Mouse (Mus musculus) testis, adult 10 weeks (tissue): ENCODE measurements around the gene Krtap3-2. TPM values are rescaled to one million over a fixed set of nuclear protein-coding genes. Genes with fewer than 3 reads are reported as not detected.

ENCODE experiments used
- polyA plus RNA-seq: library from polyadenylated mRNA; stranded (reverse); fragments of 350-450 nt; fragmentation: Illumina TruSeq; extraction: RNeasy Lipid Tissue Mini Kit (QIAGEN cat#74804); gene quantifications from one replicate; pipeline ENCODE4 v1.2.3, GENCODE M21; 2014; ENCODE audit warnings: low read depth, low replicate concordance

The Krtap3-2 gene
- not detected for polyA plus RNA-seq

GRCm38 (mm10) chr11:99556753-99557152 lies at the start of gene Krtap3-2:
TSS of gene Krtap3-2 (minus strand) at chr11:99556853.

GRCm38 (mm10) chr11:99603208-99603607 lies 46.6 kb upstream of the Krtap3-2 start, which contains the start of gene Gm11938:
TSS of gene Gm11938 (minus strand) at chr11:99603308.

GRCm38 (mm10) chr11:99597742-99598141 lies 41.1 kb upstream of the Krtap3-2 start, which contains the start of gene Krtap9-3:
TSS of gene Krtap9-3 (minus strand) at chr11:99598105.

GRCm38 (mm10) chr11:99590981-99591380 lies 34.3 kb upstream of the Krtap3-2 start, which contains the start of gene Krtap1-3:
TSS of gene Krtap1-3 (minus strand) at chr11:99591339.

GRCm38 (mm10) chr11:99583245-99583704 lies 26.6 kb upstream of the Krtap3-2 start, which contains the start of gene Krtap1-4:
TSS of gene Krtap1-4 (minus strand) at chr11:99583654.

GRCm38 (mm10) chr11:99580636-99581035 lies 24.0 kb upstream of the Krtap3-2 start, which contains the start of gene Krtap1-5:
TSS of gene Krtap1-5 (minus strand) at chr11:99581016.

GRCm38 (mm10) chr11:99566530-99566929 lies 9.9 kb upstream of the Krtap3-2 start, which contains the start of gene Krtap3-1:
TSS of gene Krtap3-1 (minus strand) at chr11:99566630.

GRCm38 (mm10) chr11:99559366-99559765 lies 2.7 kb upstream of the Krtap3-2 start, which contains the start of gene Gm11939:
TSS of gene Gm11939 (minus strand) at chr11:99559466.

GRCm38 (mm10) chr11:99550765-99551164 lies 5.9 kb downstream of the Krtap3-2 start, which contains the start of gene Krtap3-3:
TSS of gene Krtap3-3 (minus strand) at chr11:99550865.

GRCm38 (mm10) chr11:99521288-99521860 lies 35.3 kb downstream of the Krtap3-2 start, which contains the start of gene Krt39:
TSS of gene Krt39 (minus strand) at chr11:99521338.

Other genes starting within 250 kb of the Krtap3-2 start
- not detected for gene Krt25, start 233.9 kb downstream of the Krtap3-2 start, polyA plus RNA-seq
- gene Krt26, start 218.9 kb downstream of the Krtap3-2 start, polyA plus RNA-seq = 0.25 TPM
- gene Krt27, start 205.7 kb downstream of the Krtap3-2 start, polyA plus RNA-seq = not detected
- gene Krt28, start 181.9 kb downstream of the Krtap3-2 start, polyA plus RNA-seq = not detected
- gene Krt10, start 167.5 kb downstream of the Krtap3-2 start, polyA plus RNA-seq = 9.5 TPM
- gene Krt12, start 134.6 kb downstream of the Krtap3-2 start, polyA plus RNA-seq = not detected
- gene Krt20, start 118.7 kb downstream of the Krtap3-2 start, polyA plus RNA-seq = 0.31 TPM
- gene Krt23, start 63.7 kb downstream of the Krtap3-2 start, polyA plus RNA-seq = 0.35 TPM
- not detected for gene Krt39, start 35.5 kb downstream of the Krtap3-2 start, polyA plus RNA-seq
- not detected for gene Krt40, start 13.7 kb downstream of the Krtap3-2 start, polyA plus RNA-seq
- not detected for gene Krtap3-3, start 6.0 kb downstream of the Krtap3-2 start, polyA plus RNA-seq
- gene Gm11939, start 2.6 kb upstream of the Krtap3-2 start, polyA plus RNA-seq = not detected
- gene Krtap3-1, start 9.8 kb upstream of the Krtap3-2 start, polyA plus RNA-seq = not detected
- not detected for gene Krtap1-5, start 24.2 kb upstream of the Krtap3-2 start, polyA plus RNA-seq
- gene Krtap1-4, start 26.8 kb upstream of the Krtap3-2 start, polyA plus RNA-seq = not detected
- not detected for gene Krtap1-3, start 34.5 kb upstream of the Krtap3-2 start, polyA plus RNA-seq
- gene Krtap9-3, start 41.3 kb upstream of the Krtap3-2 start, polyA plus RNA-seq = not detected
- not detected for gene Gm11938, start 46.5 kb upstream of the Krtap3-2 start, polyA plus RNA-seq
- gene Gm11937, start 53.3 kb upstream of the Krtap3-2 start, polyA plus RNA-seq = not detected
- not detected for gene Krtap2-4, start 58.0 kb upstream of the Krtap3-2 start, polyA plus RNA-seq
- not detected for gene Gm11562, start 63.6 kb upstream of the Krtap3-2 start, polyA plus RNA-seq
- gene Krtap4-1, start 71.4 kb upstream of the Krtap3-2 start, polyA plus RNA-seq = not detected
- not detected for gene Krtap4-2, start 78.2 kb upstream of the Krtap3-2 start, polyA plus RNA-seq
- not detected for gene Krtap4-7, start 87.2 kb upstream of the Krtap3-2 start, polyA plus RNA-seq
- gene Gm11555, start 93.4 kb upstream of the Krtap3-2 start, polyA plus RNA-seq = not detected
- gene Gm11563, start 102.1 kb upstream of the Krtap3-2 start, polyA plus RNA-seq = not detected
- not detected for gene Krtap4-6, start 109.1 kb upstream of the Krtap3-2 start, polyA plus RNA-seq
- not detected for gene Gm14190, start 133.9 kb upstream of the Krtap3-2 start, polyA plus RNA-seq
- not detected for gene Gm14180, start 177.4 kb upstream of the Krtap3-2 start, polyA plus RNA-seq
- gene Gm11595, start 216.1 kb upstream of the Krtap3-2 start, polyA plus RNA-seq = not detected
- gene Krtap4-8, start 223.9 kb upstream of the Krtap3-2 start, polyA plus RNA-seq = not detected
- not detected for gene Krtap4-9, start 228.3 kb upstream of the Krtap3-2 start, polyA plus RNA-seq
- not detected for gene Gm11596, start 236.6 kb upstream of the Krtap3-2 start, polyA plus RNA-seq
- not detected for gene Gm11569, start 242.1 kb upstream of the Krtap3-2 start, polyA plus RNA-seq
- gene Gm11554, start 247.6 kb upstream of the Krtap3-2 start, polyA plus RNA-seq = not detected